Mouse (Mus musculus) urinary bladder, postnatal 14 days (tissue): ENCODE data around the gene Mios.

ENCODE experiments used
- DNase-seq: peaks from one replicate; pipeline ENCODE4 v3.0.0; 2021; ENCODE audit warnings: low spot score

Mios gene

DNA sequence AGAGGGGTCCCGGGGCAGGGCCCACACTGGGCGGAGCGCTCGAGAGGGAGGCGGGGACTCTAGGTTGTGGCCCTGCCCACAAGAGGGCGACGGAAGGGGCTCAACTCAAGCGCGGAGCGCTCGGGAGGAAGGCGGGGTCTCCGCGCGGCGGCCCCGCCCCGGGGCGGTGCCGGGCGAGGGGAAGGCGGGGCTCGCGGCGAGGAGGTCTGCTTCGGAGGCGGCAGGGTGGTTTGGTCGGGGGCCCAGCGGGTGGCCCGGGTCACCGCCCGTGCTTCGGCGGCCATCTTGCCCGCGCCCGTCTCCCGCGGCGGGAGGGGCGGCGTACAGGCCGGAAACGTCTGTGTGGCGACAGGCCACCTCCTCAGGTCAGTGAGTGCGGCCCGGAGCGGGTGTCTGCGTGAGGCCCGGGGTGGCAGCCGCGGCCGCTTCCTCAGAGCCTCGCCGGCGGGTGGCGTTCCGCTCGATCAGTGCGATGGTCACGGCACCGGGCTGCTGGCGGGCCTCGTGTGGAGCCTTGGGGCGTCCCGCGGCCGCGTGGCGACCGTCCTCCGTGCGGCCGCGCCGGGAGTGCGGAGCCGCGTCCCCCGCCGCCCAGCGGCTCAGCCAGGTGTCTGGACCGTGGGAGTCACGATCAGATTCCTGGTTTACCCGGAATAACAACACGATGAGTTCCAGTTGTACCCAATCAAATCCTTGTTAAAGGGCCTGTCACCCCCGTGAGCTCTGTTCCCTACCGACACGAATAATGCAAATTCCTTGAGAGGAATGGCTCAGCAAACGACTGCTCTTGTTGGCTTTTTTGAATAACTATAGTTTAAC, at the start of gene Mios:
Gene Mios, plus strand, starts transcription at position 176 of the 819 bp plus-strand sequence.
- peak; percentile 86 for DNase-seq

DNA sequence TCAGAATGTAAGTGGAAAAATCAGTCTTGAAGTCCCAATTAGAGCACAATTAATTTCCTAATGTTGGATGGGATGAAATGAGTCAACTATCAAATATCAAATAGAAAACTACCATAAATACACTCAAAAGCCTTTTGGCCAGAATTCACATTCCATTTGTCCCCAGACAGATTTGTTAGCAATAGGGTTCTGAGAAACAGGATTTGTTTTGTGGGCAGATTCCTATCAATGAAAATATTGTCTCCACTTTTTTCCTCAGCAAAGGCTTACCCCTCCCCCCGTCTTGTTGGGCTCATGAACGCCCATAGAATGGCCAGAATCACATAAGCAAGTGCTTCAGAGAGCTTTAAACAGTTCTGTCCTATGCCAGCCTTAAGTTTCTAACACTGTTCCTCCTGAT, 49.0 kb upstream of the Mios start:
- DNase-seq, result no peak

DNA sequence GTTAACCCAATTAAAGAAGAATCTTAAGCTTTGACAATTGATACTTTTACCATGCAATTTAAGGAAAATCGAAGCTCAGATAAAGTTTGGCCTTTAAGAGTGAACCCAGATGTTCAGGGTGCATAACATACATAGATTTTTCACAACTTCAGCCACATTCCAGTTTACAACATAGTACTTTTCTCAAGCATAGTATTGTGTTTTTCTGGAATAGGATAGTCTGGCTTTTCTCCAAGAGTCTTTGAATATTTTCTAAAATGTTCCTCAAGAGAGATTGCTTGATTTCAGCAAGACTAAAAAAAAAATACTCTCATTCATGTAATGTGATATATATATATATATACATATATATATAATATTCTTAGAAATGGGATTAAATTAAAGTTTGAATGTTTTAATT, 44.3 kb upstream of the Mios start:
- DNase-seq, result no peak

DNA sequence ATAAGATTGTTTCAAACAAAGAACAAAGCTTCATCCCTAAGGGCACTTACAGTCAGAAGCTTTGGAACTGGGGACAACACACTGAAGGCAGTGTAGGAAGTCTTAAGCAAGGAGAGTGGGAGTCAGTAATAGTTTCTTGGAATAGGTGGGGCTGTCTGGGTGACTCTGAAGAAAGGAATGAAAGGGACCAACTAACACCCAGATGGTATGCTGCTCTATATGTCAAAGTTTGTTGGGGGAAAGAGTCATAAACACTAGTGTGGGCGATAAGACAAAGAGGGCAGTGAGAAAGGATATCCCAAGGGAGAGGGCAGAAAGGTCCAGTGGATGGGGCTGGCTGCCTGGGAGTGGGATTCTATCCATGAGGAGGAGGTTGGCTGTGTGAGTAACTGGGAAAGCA, 36.9 kb upstream of the Mios start:
- no peak for DNase-seq

DNA sequence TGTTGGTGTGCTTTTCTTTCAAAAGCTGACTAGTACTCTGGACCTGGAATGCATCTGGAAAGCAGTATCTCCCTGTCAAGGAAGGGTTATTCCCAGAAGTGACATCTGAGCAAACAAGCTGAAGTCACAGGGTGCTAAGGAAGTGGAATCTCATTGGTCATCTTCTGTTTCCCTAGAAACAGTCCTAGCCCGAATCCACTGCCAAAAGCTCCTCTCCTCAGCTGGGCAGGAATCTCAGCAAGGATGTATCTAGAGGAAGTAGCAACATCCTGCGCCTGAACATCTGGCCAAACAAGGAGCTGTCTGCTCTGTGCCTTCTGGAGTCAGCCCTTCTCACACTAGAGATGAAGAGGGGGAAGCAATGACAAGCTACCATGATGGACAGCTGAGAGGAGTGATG, 35.0 kb upstream of the Mios start:
- no peak for DNase-seq

DNA sequence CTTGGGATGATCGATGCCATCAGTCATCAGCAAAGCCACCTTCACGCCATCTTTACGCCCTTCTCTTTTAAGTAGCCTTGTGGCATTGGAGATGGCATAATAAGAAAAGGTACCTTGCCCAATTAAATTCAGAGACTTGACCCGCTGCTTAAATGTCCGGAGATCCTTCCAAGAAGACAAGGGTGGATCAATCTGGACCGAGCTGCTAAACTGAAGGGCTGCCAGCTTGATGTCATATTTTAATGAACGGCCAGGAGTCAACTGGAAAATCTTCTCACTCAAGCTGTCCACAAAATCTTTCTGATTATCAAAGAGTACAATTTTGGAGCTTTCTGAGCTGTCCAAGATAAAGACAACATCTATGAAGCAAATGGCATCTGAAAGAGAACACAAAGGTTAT, 33.7 kb upstream of the Mios start:
- no peak for DNase-seq

DNA sequence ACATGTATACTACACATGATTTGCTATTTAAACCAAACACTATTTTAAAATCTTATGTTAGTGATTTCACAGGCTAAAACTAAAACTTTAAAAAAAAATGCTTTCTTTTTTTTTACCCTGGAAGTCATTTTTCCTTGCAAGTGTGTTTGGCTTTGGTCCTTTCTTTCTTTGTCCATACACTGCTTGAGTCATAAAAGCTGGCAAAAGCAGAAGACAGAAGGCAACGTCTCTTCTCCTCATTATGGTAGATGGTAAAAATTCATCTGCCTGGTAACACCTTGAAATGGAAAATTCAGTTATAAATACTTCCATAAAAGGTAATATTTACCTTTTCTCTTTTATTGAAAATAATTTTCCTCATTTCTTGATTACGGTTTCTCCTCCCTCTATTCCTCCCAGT, 32.9 kb upstream of the Mios start:
- no peak for DNase-seq

DNA sequence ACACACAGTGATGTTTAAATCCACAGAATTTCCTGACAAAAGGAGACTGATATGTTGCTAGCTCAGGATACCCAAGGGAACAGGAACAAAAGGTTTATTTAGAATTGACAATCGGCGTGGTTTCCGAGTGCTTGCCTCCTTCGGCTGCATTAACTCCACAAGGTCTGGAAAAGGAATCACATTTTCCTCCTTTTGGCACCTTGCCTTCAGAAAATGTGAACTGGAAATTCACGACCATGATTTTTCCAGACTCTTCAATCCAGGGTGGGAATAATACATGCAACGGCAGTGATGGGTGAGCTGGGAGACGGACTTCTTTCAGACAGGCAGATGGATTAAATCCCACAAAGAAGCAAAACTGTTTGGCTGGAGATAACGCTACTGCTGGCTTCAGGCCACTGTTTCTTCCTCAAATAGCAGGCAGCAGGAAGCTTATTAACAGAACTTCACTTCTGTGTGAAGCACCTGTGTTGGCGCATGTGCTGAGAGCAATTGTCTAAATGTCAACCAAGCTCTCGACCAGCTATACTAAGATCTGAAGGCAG, 30.6 kb upstream of the Mios start:
- DNase-seq, result no peak

DNA sequence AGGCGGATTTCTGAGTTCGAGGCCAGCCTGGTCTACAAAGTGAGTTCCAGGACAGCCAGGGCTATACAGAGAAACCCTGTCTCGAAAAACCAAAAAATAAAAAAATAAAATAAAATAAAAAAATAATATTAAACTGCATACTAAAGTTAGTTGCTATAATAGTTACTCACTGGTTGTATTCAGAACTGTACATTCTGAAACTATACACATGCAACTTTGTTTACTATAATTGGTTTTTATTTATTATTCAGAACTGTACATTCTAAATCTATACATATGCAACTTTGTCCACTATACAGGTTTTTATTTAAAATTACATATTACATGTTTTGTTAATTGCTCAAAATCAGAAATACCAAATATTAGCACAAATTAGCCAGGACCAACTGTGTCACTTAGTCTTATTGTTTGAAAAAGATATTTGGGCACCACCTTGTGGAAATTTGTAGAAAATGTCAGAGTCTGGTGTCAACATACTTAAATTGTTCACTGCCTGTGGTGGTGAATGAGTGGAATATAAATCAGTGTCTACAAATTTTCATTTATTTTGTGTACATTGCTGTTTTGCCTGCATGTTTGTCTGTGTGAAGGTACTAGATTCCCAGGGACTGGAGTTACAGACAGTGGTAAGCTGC, 20.3 kb upstream of the Mios start:
- DNase-seq, result no peak

DNA sequence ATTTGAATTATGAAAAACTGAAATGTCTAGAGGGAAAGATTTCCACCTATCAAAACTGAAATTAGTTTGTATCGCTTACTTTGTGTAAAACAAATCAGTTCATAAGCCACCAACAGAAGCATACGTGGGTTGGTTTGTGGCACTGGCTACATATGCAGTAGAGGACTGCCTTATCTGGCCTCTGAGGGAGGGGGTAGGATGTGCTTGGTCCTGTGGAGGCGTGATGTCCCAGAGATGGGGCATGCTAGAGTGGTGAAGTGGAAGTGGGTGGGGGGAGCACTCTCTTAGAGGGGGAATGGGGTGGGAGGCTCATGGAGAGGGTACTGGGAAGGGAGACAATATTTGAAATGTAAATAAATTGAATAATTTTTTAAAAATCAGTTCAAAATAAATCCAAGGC, 19.1 kb upstream of the Mios start:
- no peak for DNase-seq

DNA sequence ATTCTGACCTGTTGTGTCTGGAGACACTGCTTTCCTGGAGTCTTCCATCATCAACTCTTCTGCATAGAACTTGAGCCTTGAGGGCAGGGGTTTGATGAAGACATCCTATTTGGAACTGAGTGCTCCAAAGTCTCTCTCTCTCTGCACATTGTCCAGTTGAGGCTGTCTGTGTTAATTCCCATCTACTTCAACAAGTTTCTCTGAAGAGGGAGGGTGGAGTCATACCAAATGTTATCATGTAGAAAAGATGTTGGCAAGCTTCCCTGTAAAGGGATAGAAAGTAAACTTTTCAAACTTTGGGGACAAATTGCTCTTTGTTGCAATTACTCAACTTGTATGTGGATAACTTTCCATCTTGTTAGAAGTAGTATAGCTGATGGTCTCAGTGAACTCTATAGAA, 16.5 kb upstream of the Mios start, which contains the start of gene Col28a1:
Gene Col28a1, minus strand, starts transcription at position 101 of the 400 bp plus-strand sequence.
- no peak for DNase-seq

DNA sequence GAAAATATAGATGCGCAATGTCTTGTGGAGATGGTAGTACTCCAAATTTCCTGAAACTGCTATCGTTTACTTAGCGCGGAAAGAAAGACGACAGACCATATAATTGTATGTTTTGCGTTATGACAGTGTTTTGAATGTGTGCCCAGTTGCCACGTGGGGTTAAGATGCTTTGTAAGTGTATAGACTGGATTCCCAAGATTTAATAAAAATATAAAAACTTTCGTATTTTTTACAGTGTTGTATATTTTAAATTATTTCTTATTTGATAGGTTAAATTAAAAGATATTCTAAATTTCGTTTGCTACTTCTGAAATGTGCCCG, 804 bp downstream of the Mios start:
- no peak for DNase-seq

DNA sequence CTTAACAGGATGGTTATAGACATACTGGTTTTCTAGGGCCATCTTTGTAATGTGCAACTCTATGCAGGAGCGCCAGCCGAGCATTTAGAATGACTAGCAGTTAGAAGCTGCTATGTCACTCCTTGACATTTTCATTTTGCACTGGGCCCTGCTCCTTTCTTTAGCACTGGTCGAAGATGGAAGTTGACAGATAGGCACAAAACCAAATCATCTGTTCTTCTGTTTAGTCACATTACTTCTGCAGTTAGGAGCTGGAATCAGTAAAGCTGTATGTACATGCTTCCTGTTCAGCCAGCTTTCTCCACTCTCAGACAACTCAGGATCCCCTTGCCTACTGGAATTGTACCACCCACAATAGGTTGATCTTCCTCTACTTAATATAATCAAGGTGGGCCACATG, 1.6 kb downstream of the Mios start:
- DNase-seq, result no peak

DNA sequence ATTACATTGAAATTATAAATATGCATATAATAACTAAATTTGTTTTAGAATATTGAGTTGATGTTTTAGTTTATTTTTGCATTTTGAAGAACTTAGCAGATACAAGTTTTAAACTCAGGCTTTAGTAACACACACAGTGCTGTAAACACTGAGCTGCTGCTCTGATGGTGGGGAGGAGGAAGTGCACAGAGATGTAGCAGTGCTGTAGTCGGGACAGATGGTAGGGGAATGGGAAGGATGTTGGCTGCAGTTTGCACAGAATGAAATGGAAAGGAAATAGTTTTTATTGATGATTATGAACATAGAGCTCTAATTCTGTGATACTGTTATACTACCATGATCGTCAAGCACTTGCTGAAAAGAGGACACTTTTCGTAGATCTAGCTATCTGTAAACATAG, 18.0 kb downstream of the Mios start:
- no peak for DNase-seq

DNA sequence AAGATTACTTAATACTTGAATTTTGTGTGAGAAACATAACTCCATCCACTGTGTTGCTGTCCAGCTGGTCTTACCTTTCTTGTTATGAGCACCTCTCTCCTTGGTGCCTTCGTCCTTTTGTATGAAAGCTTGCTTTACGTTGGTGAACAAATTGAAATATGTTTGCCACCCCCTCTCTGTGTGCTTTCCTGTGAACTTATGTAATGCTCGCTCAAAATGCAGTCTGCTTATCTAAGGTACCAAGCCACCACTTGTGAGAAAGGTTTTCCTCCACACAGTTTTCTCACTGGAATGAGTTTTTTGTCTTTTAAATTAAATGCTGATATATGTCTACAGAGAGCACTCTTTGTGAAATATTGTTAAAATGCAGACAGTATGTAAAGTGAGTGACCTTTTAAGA, 19.6 kb downstream of the Mios start:
- no peak for DNase-seq

DNA sequence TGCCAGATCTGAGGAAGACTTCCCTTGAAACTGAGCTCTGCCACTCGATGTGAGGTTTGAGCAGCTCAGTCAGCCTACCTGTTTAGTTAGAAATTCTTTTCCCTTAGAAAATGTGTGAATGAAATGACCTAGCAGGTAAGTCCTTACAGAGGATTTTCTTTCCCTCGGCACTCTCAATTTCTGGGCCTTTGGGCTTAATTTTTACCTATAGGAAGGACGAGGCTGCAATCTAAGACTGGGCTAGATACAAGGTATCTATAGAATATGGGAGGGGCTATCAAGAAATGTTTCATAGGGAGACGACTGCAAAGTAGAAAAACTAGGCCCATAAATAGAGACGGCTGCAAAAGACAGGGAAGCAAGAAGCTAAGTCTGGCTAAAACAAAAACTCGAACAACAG, 49.3 kb downstream of the Mios start:
- DNase-seq, result no peak

DNA sequence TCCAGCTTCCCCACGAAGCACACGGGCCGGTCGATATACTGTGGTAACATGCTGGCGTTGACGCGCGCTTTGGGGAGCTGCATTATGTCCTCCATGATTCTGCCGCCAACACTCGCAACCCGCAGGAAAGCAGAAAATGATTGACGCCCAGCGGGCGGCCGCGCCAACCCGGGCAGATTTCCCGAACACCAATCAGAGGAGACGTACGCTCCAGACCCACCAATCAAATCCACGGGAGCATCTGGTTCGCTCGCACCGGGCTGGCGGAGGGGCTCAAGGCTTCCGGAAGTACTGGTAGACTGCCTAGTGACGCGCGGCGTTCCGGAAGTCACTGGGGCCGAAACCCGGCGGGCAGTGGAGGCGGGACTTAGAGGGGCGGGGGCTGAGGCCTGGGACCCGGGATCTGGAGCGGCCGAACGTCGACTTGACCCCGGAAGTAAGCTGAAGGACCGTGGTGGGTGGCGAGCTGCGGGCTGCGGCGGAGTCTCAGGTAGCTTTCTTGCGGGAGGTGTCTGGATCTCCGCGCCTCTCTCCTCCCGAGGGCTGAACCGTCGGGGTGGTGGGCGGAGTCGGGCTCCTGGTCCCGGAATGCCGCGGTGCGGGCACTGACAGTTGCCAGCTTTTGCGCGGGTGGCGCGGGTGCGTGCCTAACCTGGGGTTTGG, 50.1 kb downstream of the Mios start, which contains the start of the genes Rpa3, Umad1 and Gm45062:
Gene Rpa3, minus strand, starts transcription at position 170 of the 663 bp plus-strand sequence.
Gene Umad1, plus strand, starts transcription at position 285 of the 663 bp plus-strand sequence.
Gene Gm45062, plus strand, starts transcription at position 447 of the 663 bp plus-strand sequence.
- DNase-seq, result peak; percentile 98

DNA sequence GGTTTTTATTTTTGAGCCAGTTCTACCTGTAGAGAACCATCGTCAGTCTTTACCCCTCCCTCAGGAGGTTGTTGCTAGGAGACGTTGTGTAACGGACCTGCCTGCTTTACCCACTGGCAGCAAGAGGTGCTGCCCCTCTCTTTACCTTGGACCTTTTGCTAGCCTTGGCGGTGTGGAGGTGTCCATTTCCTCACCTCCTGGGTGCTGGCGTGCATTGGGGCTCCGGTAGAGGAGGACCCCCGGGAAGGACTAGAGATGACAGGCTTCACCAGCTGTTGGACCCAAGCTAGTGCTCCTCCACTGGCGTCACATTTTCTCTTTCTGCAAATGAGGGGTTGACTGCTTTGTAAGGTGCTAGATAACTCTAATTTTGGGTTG, 50.6 kb downstream of the Mios start:
- no peak for DNase-seq

DNA sequence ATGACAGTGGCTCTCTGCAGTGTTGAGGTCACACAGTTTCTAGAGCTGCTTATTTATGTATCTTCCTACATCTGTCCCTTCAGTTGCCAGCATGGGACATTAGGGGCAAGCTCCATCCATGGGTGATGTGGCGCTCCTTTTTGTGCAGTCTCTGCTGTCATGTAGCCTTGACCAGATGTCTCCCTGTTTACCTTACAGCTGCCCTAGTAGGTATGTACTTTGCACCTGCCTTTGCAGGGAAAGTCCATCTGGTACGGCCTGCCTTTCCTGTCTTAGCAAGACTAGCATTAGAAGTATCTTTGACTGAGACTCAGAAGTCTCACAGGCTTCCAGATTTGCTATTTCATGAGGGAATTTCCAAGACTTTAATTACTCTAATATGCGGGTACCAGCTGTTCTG, 62.0 kb downstream of the Mios start:
- DNase-seq, result no peak

DNA sequence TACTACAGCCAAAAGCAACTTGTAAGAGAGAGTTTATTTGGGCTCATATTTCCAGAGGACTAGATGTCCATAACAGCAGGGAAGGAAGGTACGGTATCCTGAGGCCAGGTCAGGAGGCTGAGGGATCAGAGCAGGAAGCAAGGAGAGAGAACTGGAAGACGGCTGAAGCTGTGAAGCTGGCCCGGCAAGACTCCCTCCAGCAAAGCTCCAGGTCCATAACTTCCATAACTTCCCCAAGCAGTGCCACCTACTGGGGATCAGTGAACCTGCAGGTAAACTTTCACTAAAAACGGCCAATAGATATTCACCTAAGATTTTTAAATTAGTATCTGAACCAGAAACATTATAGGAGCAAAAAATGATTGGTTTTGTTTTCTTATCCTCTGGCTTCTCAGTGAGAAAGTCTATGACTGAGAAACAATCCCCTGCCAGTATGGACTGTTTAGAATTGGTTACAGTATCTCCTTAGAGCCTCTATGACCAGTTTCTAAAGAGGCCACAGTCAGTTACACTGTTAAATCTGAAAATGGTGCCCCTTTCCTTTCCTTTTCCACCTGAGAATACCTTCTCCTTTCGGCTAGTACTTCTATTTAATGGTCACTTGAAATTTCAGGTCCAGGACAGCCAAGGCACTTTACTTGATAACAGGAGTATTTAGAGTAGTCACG, 65.5 kb downstream of the Mios start:
- DNase-seq, result peak; percentile 57

DNA sequence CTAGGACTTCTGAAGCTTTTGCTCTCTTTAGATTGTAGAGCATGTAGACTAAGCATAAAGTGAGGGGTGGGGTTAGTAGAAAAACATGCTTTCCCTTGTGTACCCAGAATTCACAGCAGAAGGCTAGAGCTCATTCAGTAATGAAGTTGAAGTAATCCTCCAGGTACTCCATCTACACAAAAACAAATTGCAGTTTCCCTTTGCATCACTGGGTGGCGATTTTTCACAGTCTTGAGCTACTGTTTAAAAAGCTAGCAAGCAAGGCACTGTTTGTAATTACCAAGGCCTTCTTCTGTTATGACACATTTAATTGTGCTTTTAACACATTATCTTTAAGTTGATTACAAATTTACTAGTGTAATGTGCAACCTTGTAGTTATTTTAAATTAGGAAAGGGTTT, 66.1 kb downstream of the Mios start:
- peak; percentile 66 for DNase-seq

DNA sequence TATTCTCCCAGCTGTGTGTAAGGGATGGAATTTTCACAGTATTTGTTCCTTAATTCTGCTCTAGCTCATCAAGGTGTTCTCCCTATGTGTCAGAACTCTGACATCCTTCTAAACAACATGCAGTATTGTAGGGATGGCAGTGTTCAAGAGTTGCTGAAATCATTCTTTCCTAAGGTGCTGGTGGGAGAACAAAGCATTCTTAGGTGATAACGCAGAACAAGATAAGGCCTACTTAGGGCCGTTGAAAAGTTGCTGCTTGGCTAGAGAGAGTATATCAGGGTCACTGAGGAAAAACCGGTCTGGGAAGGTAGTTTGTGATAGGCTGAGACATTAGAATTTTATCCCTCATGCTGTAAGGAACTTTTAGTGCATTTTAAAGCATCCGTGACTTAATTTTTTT, 67.4 kb downstream of the Mios start:
- DNase-seq, result no peak
